Mouse (Mus musculus) heart, embryonic 12.5 days (tissue): ENCODE measurements around the gene Cadps. TPM values are rescaled to one million over a fixed set of nuclear protein-coding genes. Genes with fewer than 3 reads are reported as not detected.

Source experiments
- ATAC-seq: fragments of 200-750 bp; cut with Nextera tagmentation; 2 replicates; pipeline ENCODE4 v1.8.0; 2017; ENCODE audit warnings: moderate TSS enrichment, moderate library complexity; ENCODE audit not compliant: insufficient number of reproducible peaks, low FRiP score
- H3K27ac ChIP-seq: fragments of 300-500 bp; sonication (generic); 2 replicates; pipeline ENCODE4 v1.5.1; 2016; ENCODE audit warnings: mild to moderate bottlenecking, moderate library complexity; ENCODE audit not compliant: poor library complexity, severe bottlenecking
- H3K27me3 ChIP-seq: fragments of 300-500 bp; sonication (generic); replicated peaks from 2 replicates; pipeline ENCODE4 v1.6.1; 2016; ENCODE audit warnings: mild to moderate bottlenecking, moderate library complexity
- H3K36me3 ChIP-seq: fragments of 300-500 bp; sonication (generic); 2 replicates; pipeline ENCODE4 v1.6.1; 2016; ENCODE audit warnings: mild to moderate bottlenecking, moderate library complexity
- H3K4me1 ChIP-seq: fragments of 300-500 bp; sonication (generic); replicated peaks from 2 replicates; pipeline ENCODE4 v1.6.1; 2016; ENCODE audit warnings: mild to moderate bottlenecking
- H3K4me2 ChIP-seq: fragments of 300-500 bp; sonication (generic); 2 replicates; pipeline ENCODE4 v1.6.1; 2016; ENCODE audit warnings: mild to moderate bottlenecking, moderate library complexity
- H3K4me3 ChIP-seq: fragments of 300-500 bp; sonication (generic); 2 replicates; pipeline ENCODE4 v1.5.1; 2016; ENCODE audit warnings: mild to moderate bottlenecking
- H3K9ac ChIP-seq: fragments of 300-500 bp; sonication (generic); 2 replicates; pipeline ENCODE4 v1.6.1; 2016; ENCODE audit warnings: mild to moderate bottlenecking, moderate library complexity
- H3K9me3 ChIP-seq: fragments of 300-500 bp; sonication (generic); replicated peaks from 2 replicates; pipeline ENCODE4 v1.6.1; 2016; ENCODE audit warnings: mild to moderate bottlenecking, moderate library complexity
- WGBS: fragments of 180-500 bp; shearing (Covaris S2); methylation state at CpG from one replicate; pipeline ENCODE4 v1.1.7; 2016; 5-methylcytosine and 5-hydroxymethylcytosine counted together
- polyA plus RNA-seq: library from polyadenylated mRNA; unstranded; fragments of >200 nt; fragmentation: Nextera tagmentation; extraction: Ambion mirVana; gene quantifications from 2 replicates; pipeline ENCODE4 v1.2.1, GENCODE M21; 2016

Gene Cadps
- polyA plus RNA-seq, 1 experiment from 2014 or later, result 1.3 TPM

DNA sequence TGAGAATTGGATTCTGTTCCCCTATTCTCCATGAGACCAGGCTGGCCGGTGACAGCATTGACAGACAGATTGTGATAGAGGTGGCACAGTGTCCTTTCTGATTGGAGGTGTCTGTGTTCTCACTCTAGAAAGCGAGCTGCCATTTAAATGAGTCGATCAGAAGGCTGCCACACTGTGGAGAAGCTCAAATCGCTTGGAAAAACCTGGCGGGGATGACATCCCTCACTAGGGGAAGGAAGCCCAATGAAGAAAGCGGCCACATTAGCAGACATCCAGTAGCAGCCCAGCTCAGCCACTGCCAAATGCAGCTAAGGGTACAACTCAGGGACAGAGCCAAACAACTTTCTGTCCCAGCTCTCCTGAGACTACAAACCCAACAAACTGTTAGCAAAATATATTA is 397.6 kb downstream of the Cadps start:
- Histone ChIP-seq H3K9ac (no peak overlapping the region), H3K4me3 (no peak overlapping the region), H3K4me1 (no peaks in the 10 kb centered on the region), H3K9me3 (no peaks in the 10 kb centered on the region), H3K27me3 (no peaks in the 10 kb centered on the region), H3K4me2 (no peak overlapping the region), H3K36me3 (no peaks in the 10 kb centered on the region), H3K27ac (no peak overlapping the region)
- no peak for ATAC-seq
- 47% methylated on average over 6 of the region's 6 CpGs for WGBS

DNA sequence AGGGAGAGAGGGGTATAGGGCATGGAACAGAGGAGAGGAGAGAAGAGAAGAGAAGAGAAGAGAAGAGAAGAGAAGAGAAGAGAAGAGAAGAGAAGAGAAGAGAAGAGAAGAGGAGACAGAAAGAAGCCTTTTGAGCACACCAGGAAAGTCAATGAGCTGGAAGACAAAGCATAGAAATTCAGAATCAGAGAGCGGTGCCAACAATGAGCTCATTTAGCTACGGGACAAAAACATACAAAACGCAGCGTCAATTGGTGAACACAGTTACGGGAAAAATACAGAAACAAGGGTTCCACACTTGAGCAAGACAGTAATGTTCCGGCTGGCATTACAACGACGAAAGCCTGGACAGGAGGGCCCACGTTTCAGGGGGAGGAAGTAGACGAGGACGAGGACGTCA is 412.6 kb downstream of the Cadps start:
- Histone ChIP-seq H3K9me3 (no peaks in the 10 kb centered on the region), H3K9ac (no peak overlapping the region), H3K36me3 (no peaks in the 10 kb centered on the region), H3K4me3 (no peak overlapping the region), H3K4me2 (no peak overlapping the region), H3K27me3 (no peaks in the 10 kb centered on the region; the same call in 1 of the 2 replicates), H3K27ac (no peak overlapping the region), H3K4me1 (no peaks in the 10 kb centered on the region)
- ATAC-seq, result no peak
- 84% methylated on average over 12 of the region's 12 CpGs for WGBS

DNA sequence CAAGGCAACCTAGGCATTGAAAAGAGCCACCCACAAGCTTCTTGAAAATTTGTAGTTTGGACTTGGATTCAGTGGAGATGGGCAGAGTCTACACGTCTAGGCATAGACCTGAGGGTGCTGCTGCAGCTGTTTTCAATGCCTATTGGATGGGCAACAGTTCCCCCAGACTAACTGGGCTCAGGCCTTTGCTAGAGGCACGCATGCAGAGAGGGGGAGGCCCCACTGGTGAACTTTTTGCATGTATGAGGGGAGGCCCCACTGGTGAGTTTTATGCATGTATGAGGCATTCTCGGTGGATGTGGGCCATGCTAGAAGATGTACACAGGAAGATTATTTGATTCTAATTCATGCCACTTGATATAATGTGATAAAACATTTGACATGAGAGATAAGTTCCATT is 413.1 kb downstream of the Cadps start:
- Histone ChIP-seq H3K27me3 (no peaks in the 10 kb centered on the region; the same call in 1 of the 2 replicates), H3K4me2 (no peak overlapping the region), H3K4me1 (no peaks in the 10 kb centered on the region), H3K4me3 (no peak overlapping the region), H3K27ac (no peak overlapping the region), H3K9ac (no peak overlapping the region), H3K9me3 (no peaks in the 10 kb centered on the region), H3K36me3 (no peaks in the 10 kb centered on the region)
- 68% methylated on average over 3 of the region's 3 CpGs for WGBS
- no peak for ATAC-seq

DNA sequence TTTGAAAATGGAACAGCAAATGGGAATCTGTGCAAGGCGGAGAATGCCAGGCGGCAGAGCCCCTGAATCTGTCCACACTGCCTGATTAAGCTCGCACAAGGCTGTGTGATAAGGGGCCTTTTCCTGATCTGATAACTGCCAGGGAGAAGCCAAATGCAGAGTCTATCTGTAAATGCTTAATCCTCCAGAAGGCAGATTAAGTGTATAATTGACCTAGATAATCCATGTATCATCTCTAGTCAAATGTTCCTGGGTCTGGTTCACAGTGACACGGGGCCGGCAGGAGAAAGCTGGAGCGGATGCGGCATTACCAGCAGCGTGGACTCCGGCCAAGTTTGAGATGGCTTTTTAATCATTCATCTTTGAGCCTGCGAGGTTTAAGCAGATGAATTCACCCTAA is 416.3 kb downstream of the Cadps start:
- H3K9me3 ChIP-seq, result no peaks in the 10 kb centered on the region
- H3K9ac ChIP-seq, result no peak overlapping the region
- no peak overlapping the region for H3K4me2 ChIP-seq
- 60% methylated on average over 10 of the region's 10 CpGs for WGBS
- ATAC-seq, result no peak
- H3K4me1 ChIP-seq, result no peaks in the 10 kb centered on the region
- no peaks in the 10 kb centered on the region; the same call in 1 of the 2 replicates for H3K27me3 ChIP-seq
- no peaks in the 10 kb centered on the region for H3K36me3 ChIP-seq
- H3K27ac ChIP-seq, result no peak overlapping the region
- no peak overlapping the region for H3K4me3 ChIP-seq

DNA sequence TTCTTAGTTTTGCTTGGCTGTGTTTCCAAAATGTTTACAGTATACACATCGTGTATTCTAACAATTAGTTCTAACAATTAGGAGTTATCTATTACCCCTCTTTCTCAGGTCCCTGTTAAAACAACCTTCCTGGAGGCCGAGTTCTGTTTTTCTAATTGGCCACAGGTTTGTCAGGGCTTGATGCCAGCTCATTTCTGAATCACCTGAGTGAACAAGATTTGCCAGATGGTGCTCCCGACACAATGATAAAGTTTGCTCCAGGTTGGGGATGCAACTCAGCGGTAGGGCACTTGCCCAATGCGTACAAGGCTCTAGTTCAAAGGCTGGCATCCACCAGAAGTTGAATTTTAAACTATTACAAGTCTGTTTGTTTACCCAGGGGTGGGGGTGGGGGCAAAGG is 417.7 kb downstream of the Cadps start:
- WGBS, result 62% methylated on average over 5 of the region's 5 CpGs
- Histone ChIP-seq H3K9ac (no peak overlapping the region), H3K4me2 (no peak overlapping the region), H3K4me1 (no peaks in the 10 kb centered on the region), H3K9me3 (no peaks in the 10 kb centered on the region), H3K27me3 (no peaks in the 10 kb centered on the region; the same call in 1 of the 2 replicates), H3K36me3 (no peaks in the 10 kb centered on the region), H3K4me3 (no peak overlapping the region), H3K27ac (no peak overlapping the region)
- ATAC-seq, result no peak

DNA sequence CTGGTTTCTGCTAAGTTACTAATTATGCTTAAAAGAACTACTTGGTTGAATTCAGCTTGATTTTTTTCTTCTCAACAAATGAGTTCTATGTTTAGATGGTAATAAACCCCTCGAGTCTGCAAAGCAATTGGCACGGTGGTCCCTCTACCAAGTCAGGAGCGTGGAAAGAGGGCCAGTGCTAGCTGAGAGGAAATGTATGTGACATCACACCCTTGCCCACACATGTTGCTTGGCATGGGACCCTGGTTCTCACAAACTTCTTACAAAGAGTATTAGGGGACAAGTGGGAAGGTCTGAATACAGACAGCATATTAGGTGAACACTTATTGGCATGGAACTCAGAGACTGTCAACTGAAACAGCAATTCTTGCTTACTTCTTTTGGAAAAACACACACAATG is 418.2 kb downstream of the Cadps start:
- Histone ChIP-seq H3K4me2 (no peak overlapping the region), H3K36me3 (no peaks in the 10 kb centered on the region), H3K27me3 (no peaks in the 10 kb centered on the region; the same call in 1 of the 2 replicates), H3K4me1 (no peaks in the 10 kb centered on the region), H3K9me3 (no peaks in the 10 kb centered on the region), H3K27ac (no peak overlapping the region), H3K4me3 (no peak overlapping the region), H3K9ac (no peak overlapping the region)
- ATAC-seq, result no peak
- 76% methylated on average over 3 of the region's 3 CpGs for WGBS

DNA sequence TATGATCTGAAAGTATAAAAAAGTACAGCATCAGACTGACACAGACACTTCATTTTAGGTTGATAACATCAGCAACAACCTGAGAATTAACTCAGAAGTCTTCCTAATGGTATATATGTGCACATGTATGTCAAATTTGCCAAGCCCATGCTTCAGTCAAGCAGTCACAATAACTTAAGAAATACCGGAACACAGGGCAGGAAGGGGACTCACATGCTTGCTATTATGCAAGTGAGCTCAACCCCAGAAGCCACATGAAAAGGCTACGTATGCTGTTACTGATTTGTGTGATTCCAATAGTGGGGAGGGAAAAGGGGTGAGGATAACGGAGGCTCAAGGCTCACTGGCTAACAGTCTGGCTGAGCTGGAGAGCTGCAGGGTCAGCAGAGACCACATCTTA is 418.8 kb downstream of the Cadps start:
- no peak overlapping the region for H3K4me3 ChIP-seq
- WGBS, result 68% methylated on average over 3 of the region's 3 CpGs
- H3K4me1 ChIP-seq, result no peaks in the 10 kb centered on the region
- H3K4me2 ChIP-seq, result no peak overlapping the region
- H3K27me3 ChIP-seq, result no peaks in the 10 kb centered on the region; the same call in 1 of the 2 replicates
- no peak overlapping the region for H3K9ac ChIP-seq
- H3K27ac ChIP-seq, result no peak overlapping the region
- ATAC-seq, result no peak
- no peaks in the 10 kb centered on the region for H3K36me3 ChIP-seq
- H3K9me3 ChIP-seq, result no peaks in the 10 kb centered on the region

DNA sequence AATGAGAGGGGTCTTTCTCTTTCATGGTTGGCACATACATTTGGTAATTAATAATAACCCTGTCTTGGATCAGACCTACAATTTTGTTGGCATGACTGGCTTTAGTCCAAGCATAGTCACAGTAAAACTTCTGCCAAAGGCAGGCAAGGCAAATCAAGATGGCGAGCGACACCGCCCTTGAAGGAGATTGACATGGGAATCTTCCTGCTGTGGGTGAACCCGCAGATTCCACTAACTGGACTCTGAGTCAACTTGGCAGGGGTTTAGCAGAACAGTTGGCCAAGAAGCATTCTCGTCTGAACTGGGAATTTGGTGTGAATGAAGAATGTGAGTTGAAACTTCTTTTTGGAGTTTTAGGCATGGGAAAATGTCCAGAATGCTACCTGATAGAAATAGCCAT is 422.8 kb downstream of the Cadps start:
- H3K27ac ChIP-seq, result no peak overlapping the region
- H3K4me2 ChIP-seq, result no peak overlapping the region
- ATAC-seq, result no peak
- no peaks in the 10 kb centered on the region for H3K36me3 ChIP-seq
- H3K27me3 ChIP-seq, result no peaks in the 10 kb centered on the region; the same call in 1 of the 2 replicates
- no peaks in the 10 kb centered on the region for H3K9me3 ChIP-seq
- no peak overlapping the region for H3K4me3 ChIP-seq
- no peak overlapping the region for H3K9ac ChIP-seq
- H3K4me1 ChIP-seq, result no peaks in the 10 kb centered on the region
- 79% methylated on average over 5 of the region's 5 CpGs for WGBS

DNA sequence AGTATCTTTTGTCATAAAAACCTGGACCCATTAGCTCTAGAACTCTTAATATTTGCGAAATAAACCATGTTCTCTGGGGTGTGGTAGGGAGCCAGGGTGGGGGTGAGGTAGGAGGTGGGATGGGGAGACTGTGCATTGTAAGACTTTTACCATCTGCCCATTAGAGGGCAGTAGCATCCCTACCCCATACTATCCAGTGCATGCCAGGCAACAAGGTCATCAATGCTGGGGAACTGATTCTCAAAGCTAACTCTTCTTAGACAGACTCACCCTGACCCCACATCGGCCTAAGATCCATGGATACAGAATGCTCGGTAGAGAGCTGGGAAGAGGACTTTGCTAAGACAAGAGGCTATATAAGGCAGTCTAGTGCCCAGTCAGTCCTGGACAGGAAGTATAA is 425.3 kb downstream of the Cadps start:
- H3K4me1 ChIP-seq, result no peaks in the 10 kb centered on the region
- no peak for ATAC-seq
- 56% methylated on average over 3 of the region's 3 CpGs for WGBS
- no peak overlapping the region for H3K9ac ChIP-seq
- no peaks in the 10 kb centered on the region for H3K36me3 ChIP-seq
- no peak overlapping the region for H3K4me3 ChIP-seq
- no peaks in the 10 kb centered on the region; the same call in 1 of the 2 replicates for H3K27me3 ChIP-seq
- no peak overlapping the region for H3K27ac ChIP-seq
- H3K4me2 ChIP-seq, result no peak overlapping the region
- H3K9me3 ChIP-seq, result no peaks in the 10 kb centered on the region

DNA sequence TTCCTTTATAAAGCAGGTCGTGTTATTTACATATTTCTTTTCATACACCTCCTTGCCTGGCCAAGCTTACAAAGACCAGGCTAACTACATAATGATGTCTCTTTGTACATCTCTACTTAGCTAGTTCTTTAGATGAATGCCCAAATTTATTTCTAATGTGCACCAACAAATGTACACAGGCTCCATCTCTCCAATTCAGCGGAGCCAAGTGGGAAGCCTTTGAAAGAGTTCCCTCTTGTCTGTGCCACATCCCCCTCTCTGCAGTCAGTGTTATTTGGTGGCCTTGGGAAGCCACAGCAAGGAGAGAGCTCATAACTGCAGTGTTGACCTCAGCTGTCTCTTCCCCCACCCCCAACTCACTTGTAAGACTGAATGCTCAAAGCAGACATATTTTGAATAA is 428.6 kb downstream of the Cadps start:
- Histone ChIP-seq H3K27ac (no peak overlapping the region), H3K36me3 (no peaks in the 10 kb centered on the region), H3K27me3 (no peaks in the 10 kb centered on the region; the same call in 1 of the 2 replicates), H3K9me3 (no peaks in the 10 kb centered on the region), H3K9ac (no peak overlapping the region), H3K4me3 (no peak overlapping the region), H3K4me1 (peaks cover 4% of the 10 kb centered on the region), H3K4me2 (no peak overlapping the region)
- no peak for ATAC-seq
- WGBS, result 79% methylated on average over 2 of the region's 2 CpGs

DNA sequence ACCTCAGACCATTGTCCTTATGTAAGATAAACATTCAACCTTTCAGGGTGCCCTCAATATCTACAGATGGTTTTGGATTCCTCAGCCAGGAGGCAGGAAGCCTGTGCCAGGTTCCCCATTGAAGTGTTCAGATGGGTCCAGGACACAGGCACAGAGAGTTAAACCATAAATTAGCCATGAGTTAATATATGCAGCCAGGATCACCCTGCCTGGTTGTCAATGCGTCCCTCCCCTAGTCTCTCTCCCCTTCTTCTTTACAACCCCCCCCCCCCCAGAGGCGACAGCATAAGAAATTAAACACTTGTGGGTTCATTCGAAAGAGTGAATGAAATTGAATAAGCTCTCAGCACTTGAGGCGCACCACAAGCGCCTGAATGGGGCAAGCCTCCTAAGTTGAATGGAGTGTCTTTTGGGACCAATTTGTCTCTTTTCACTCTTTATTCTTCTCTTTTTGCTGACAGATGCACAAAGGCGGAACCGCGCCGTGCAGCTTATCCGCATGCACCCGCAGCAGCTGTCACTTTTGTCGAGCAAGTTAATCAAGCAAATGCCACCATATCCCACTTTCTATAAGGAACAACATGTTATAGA is 429.5 kb downstream of the Cadps start:
- peaks cover 4% of the 10 kb centered on the region for H3K4me1 ChIP-seq
- no peak overlapping the region for H3K4me2 ChIP-seq
- no peaks in the 10 kb centered on the region for H3K36me3 ChIP-seq
- H3K27ac ChIP-seq, result no peak overlapping the region
- no peak for ATAC-seq
- no peaks in the 10 kb centered on the region; the same call in 1 of the 2 replicates for H3K27me3 ChIP-seq
- no peak overlapping the region for H3K4me3 ChIP-seq
- no peak overlapping the region for H3K9ac ChIP-seq
- no peaks in the 10 kb centered on the region for H3K9me3 ChIP-seq
- 70% methylated on average over 12 of the region's 12 CpGs for WGBS

DNA sequence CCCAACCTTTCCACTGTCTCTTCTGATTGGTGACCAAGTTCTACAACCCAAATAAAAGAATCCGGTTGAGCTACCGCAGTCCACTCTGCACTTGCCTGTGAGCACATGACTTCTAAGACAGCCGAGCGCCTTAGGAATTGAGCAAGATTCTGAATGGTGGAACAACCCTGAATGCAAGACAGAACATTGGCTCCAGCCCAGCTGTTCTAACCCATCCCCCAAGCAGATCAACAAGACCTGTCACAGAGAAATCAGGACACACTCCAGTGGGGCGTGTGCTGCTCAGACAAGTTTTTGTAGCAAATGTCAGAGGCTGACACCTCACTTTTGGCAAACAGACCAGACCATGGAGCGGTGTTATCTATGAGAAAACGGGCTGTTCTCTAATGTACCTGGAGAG is 431.7 kb downstream of the Cadps start:
- 49% methylated on average over 7 of the region's 7 CpGs for WGBS
- no peak overlapping the region for H3K4me2 ChIP-seq
- no peak overlapping the region for H3K4me3 ChIP-seq
- ATAC-seq, result no peak
- H3K4me1 ChIP-seq, result peaks cover 4% of the 10 kb centered on the region
- no peak overlapping the region for H3K9ac ChIP-seq
- H3K36me3 ChIP-seq, result no peaks in the 10 kb centered on the region
- no peaks in the 10 kb centered on the region for H3K9me3 ChIP-seq
- H3K27me3 ChIP-seq, result peaks cover 13% of the 10 kb centered on the region
- no peak overlapping the region for H3K27ac ChIP-seq
